Mouse (Mus musculus): ENCODE results near the gene Fcgr1. TPM values are rescaled to one million over a fixed set of nuclear protein-coding genes. Genes with fewer than 3 reads are reported as not detected.
"Not testable (repeated sequence)": the region's sequence is repeated elsewhere in the genome, so short reads cannot be mapped to it uniquely, and the experiment has no call there.

Fcgr1 gene
- polyA plus RNA-seq, 1 experiment: 1.3 TPM

DNA sequence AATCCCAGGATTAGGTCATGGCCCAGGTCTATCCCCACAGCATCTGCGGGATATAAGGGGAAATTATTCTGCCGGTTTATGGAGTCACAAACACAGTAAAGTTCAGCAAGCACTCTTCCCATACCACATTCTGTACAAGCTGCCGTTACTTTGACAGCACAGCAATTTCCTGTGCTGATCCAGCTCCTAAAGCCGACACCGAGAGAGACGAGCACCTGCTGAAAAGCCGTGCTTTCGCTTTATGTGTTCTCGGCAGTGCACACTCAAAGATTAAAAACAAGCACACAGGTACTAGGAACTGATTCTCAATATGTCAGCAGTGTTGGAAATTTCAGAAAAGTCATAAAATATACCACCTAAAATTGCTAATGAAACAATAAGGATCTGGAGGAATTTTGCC is 12.7 kb upstream of the Fcgr1 start:
- no peak for DNase-seq
- Histone ChIP-seq H3K4me1 (ENCODE audit: control insufficient read depth, insufficient read depth, low read length) (no peaks in the 10 kb centered on the region), H3K36me3 (ENCODE audit: control insufficient read depth, insufficient read depth, low read length) (no peaks in the 10 kb centered on the region), H3K27me3 (replicated peaks; ENCODE audit: control insufficient read depth, insufficient read depth, low read length) (no peaks in the 10 kb centered on the region; the same call in 1 of the 2 replicates), H3K27ac (ENCODE audit: insufficient read depth, low read depth, low read length) (no peak overlapping the region), H3K4me3 (ENCODE audit: insufficient read depth, low read depth, low read length) (no peak overlapping the region)
- WGBS: 56% methylated on average over 9 of the region's 9 CpGs
- TF ChIP-seq POLR2A (IDR thresholded peaks at IDR 0.05; ENCODE audit: low read depth, low read length) (no peak), CTCF (conservative IDR thresholded peaks at IDR 0.05; ENCODE audit: insufficient read depth, insufficient read length, low read depth, low read length) (no peak)

DNA sequence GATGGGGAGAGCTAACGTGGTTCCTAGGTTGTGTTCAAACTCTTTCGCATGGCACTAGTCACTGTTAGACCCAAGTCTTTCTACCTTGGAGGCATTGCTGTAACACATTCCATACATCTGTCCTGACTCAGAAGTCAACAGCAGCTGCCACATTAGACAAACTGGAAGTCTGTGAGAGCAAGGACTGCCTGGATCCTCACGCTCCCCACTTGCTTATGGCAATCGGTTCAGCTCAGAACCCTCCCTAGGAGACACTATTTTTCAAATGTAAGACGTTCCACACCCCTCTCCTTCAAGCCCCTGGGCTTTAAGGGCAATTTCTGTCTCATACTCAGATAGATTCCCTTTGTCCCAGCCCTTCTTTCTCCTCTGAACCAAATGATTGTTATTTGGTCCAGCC is 8.3 kb upstream of the Fcgr1 start:
- Histone ChIP-seq H3K27me3 (replicated peaks; ENCODE audit: control insufficient read depth, insufficient read depth, low read length) (no peaks in the 10 kb centered on the region), H3K4me1 (ENCODE audit: control insufficient read depth, insufficient read depth, low read length) (no peaks in the 10 kb centered on the region), H3K36me3 (ENCODE audit: control insufficient read depth, insufficient read depth, low read length) (no peaks in the 10 kb centered on the region), H3K27ac (ENCODE audit: insufficient read depth, low read depth, low read length) (no peak overlapping the region), H3K4me3 (ENCODE audit: insufficient read depth, low read depth, low read length) (no peak overlapping the region)
- no peak for TF ChIP-seq POLR2A (IDR thresholded peaks at IDR 0.05; ENCODE audit: low read depth, low read length)
- TF ChIP-seq CTCF (conservative IDR thresholded peaks at IDR 0.05; ENCODE audit: insufficient read depth, insufficient read length, low read depth, low read length): no peak
- WGBS: 86% methylated on average over 5 of the region's 5 CpGs
- no peak for DNase-seq

DNA sequence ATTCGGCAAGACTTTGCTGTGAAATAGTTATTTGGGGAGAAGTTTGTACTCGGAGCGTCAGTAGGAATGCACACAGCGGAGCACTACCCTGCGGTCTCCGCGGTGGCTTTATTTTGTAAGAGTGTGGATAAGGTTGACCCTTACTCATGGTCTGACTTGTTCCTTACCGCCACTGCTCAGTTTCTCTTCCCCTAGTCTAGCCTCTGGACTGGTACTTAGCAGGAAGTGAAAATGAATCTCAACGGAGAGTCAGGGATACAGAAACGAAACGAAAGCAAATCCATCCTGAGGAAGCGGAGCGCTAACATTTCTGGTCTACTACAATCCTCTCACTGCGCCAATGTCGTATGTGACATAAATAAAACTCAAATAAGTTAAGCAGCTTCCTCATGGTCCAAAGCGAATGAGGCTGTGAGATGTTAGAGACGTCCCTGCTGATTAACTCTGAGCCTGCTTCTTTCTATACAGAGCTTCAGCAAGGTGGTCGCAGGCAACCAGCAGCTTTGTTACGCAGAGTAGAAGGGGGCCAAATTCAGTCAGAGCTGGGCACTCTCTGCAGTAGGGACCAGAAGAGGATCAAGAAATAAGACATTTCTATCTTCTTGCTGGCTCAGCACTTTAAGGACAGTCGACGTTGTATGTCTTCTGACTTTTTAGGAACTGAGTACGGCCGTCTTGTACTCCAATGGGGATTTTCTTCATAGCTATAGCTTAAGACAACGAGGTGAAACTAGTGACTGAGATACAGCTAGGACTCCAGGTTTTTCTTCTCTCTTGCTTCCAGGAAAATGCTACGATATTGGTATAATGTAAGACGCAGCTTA is 7.1 kb upstream of the Fcgr1 start:
- no peaks in the 10 kb centered on the region for H3K36me3 ChIP-seq (ENCODE audit: control insufficient read depth, insufficient read depth, low read length)
- DNase-seq: peak; percentile 35
- H3K27me3 ChIP-seq (replicated peaks; ENCODE audit: control insufficient read depth, insufficient read depth, low read length): no peaks in the 10 kb centered on the region; the same call in 1 of the 2 replicates
- no peak overlapping the region for H3K27ac ChIP-seq (ENCODE audit: insufficient read depth, low read depth, low read length)
- TF ChIP-seq CTCF (conservative IDR thresholded peaks at IDR 0.05; ENCODE audit: insufficient read depth, insufficient read length, low read depth, low read length) (no peak), POLR2A (IDR thresholded peaks at IDR 0.05; ENCODE audit: low read depth, low read length) (no peak)
- 63% methylated on average over 26 of the region's 26 CpGs for WGBS
- H3K4me1 ChIP-seq (ENCODE audit: control insufficient read depth, insufficient read depth, low read length): no peaks in the 10 kb centered on the region
- peak overlapping the region; percentile 39 for H3K4me3 ChIP-seq (ENCODE audit: insufficient read depth, low read depth, low read length)

DNA sequence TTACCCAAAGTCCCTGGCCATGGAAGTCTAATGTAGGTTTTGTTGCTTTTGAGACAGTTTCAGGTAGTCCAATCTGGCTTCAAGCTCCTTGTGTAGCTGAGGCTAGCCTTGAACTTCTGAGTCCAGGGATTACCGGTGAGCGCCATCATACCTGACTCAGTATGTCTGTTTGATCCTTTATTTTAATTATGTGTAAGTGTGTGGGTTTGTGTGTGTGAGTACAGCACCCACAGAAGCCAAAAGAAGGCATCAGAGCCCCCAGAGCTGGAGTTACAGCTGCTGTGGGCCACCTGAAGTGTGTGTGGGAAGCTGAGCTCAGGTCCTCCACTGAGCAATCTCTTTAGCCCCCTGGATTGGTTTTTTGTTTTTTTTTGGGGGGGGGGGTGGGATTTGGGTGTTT is 5.8 kb upstream of the Fcgr1 start:
- Histone ChIP-seq H3K27me3 (replicated peaks; ENCODE audit: control insufficient read depth, insufficient read depth, low read length) (no peaks in the 10 kb centered on the region; the same call in 1 of the 2 replicates), H3K4me3 (ENCODE audit: insufficient read depth, low read depth, low read length) (no peak overlapping the region), H3K27ac (ENCODE audit: insufficient read depth, low read depth, low read length) (no peak overlapping the region), H3K36me3 (ENCODE audit: control insufficient read depth, insufficient read depth, low read length) (no peaks in the 10 kb centered on the region), H3K4me1 (ENCODE audit: control insufficient read depth, insufficient read depth, low read length) (no peaks in the 10 kb centered on the region)
- 97% methylated on average over 2 of the region's 2 CpGs for WGBS
- TF ChIP-seq CTCF (conservative IDR thresholded peaks at IDR 0.05; ENCODE audit: insufficient read depth, insufficient read length, low read depth, low read length) (no peak), POLR2A (IDR thresholded peaks at IDR 0.05; ENCODE audit: low read depth, low read length) (no peak)
- DNase-seq: no peak

DNA sequence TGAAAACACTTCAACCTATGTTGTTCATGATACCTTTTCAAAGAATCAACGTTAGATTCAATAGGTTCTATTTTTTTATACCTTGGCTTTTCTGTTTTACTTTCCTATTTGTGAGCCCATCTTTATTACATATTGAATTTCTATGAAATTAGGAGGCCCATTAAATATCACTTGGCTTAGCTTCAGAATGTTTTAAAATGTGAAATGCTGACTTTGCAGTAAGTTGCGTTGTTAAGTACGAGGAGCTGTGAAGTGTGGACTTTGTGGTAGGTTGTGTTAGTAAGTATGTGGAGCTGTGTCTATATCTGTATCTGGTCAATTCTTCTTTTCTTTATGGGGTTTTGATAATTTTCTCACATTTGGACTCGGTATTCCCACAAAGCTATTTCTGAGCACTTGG is 4.6 kb upstream of the Fcgr1 start:
- no peaks in the 10 kb centered on the region; the same call in 1 of the 2 replicates for H3K27me3 ChIP-seq (replicated peaks; ENCODE audit: control insufficient read depth, insufficient read depth, low read length)
- no peak overlapping the region for H3K4me3 ChIP-seq (ENCODE audit: insufficient read depth, low read depth, low read length)
- no peaks in the 10 kb centered on the region for H3K36me3 ChIP-seq (ENCODE audit: control insufficient read depth, insufficient read depth, low read length)
- no peak for DNase-seq
- TF ChIP-seq POLR2A (IDR thresholded peaks at IDR 0.05; ENCODE audit: low read depth, low read length): no peak
- no peak for TF ChIP-seq CTCF (conservative IDR thresholded peaks at IDR 0.05; ENCODE audit: insufficient read depth, insufficient read length, low read depth, low read length)
- no peak overlapping the region for H3K27ac ChIP-seq (ENCODE audit: insufficient read depth, low read depth, low read length)
- no peaks in the 10 kb centered on the region for H3K4me1 ChIP-seq (ENCODE audit: control insufficient read depth, insufficient read depth, low read length)
- 92% methylated on average over 4 of the region's 4 CpGs for WGBS

DNA sequence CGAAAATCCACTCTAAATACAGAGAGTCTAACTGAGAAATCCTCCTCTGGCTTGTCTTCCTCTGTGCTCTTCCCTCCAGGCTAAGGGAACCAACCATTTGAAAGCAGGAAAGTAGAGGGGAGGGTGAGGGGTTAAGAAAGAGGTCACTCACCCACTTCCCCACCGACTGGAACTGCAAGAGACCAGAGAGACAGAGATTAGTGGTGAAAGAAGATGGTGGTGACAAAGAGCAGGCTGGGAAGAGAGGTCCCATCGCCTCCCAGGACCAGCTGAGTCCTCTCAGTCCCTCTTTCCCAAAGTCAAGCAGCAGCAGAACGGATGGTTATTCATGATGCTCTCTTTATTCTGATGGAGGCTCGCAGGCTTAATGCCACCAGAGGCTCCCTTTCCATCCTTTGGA is 401 bp downstream of the Fcgr1 start:
- no peak overlapping the region for H3K4me3 ChIP-seq (ENCODE audit: insufficient read depth, low read depth, low read length)
- no peaks in the 10 kb centered on the region; the same call in 1 of the 2 replicates for H3K27me3 ChIP-seq (replicated peaks; ENCODE audit: control insufficient read depth, insufficient read depth, low read length)
- WGBS: 60% methylated on average over 5 of the region's 5 CpGs
- no peak for TF ChIP-seq POLR2A (IDR thresholded peaks at IDR 0.05; ENCODE audit: low read depth, low read length)
- TF ChIP-seq CTCF (conservative IDR thresholded peaks at IDR 0.05; ENCODE audit: insufficient read depth, insufficient read length, low read depth, low read length): no peak
- no peaks in the 10 kb centered on the region for H3K4me1 ChIP-seq (ENCODE audit: control insufficient read depth, insufficient read depth, low read length)
- no peak overlapping the region for H3K27ac ChIP-seq (ENCODE audit: insufficient read depth, low read depth, low read length)
- DNase-seq: no peak
- no peaks in the 10 kb centered on the region for H3K36me3 ChIP-seq (ENCODE audit: control insufficient read depth, insufficient read depth, low read length)

DNA sequence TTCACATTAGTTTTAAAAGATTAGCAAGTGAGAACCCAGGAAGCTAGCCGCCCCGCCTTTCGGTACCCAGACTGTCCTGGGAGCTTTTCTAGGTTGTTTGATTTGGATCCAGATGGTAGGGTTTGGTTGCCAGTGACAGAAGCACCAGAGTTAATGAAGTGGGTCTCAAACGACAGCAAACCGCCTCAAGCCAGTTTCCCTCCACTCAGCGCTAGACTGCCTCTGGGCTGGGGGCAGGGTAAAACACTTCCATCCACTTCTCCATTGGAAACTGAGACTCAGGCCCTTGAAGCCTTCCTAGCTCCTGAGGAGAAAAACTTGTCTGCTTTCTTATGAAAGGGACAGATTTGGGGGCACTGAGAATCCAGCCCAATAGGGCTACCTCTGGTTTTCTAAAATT is 1.1 kb downstream of the Fcgr1 start:
- 48% methylated on average over 6 of the region's 6 CpGs for WGBS
- Histone ChIP-seq H3K4me1 (ENCODE audit: control insufficient read depth, insufficient read depth, low read length) (no peaks in the 10 kb centered on the region), H3K36me3 (ENCODE audit: control insufficient read depth, insufficient read depth, low read length) (no peaks in the 10 kb centered on the region), H3K27ac (ENCODE audit: insufficient read depth, low read depth, low read length) (no peak overlapping the region), H3K4me3 (ENCODE audit: insufficient read depth, low read depth, low read length) (no peak overlapping the region), H3K27me3 (replicated peaks; ENCODE audit: control insufficient read depth, insufficient read depth, low read length) (no peaks in the 10 kb centered on the region; the same call in 1 of the 2 replicates)
- TF ChIP-seq POLR2A (IDR thresholded peaks at IDR 0.05; ENCODE audit: low read depth, low read length): no peak
- no peak for TF ChIP-seq CTCF (conservative IDR thresholded peaks at IDR 0.05; ENCODE audit: insufficient read depth, insufficient read length, low read depth, low read length)
- DNase-seq: no peak

DNA sequence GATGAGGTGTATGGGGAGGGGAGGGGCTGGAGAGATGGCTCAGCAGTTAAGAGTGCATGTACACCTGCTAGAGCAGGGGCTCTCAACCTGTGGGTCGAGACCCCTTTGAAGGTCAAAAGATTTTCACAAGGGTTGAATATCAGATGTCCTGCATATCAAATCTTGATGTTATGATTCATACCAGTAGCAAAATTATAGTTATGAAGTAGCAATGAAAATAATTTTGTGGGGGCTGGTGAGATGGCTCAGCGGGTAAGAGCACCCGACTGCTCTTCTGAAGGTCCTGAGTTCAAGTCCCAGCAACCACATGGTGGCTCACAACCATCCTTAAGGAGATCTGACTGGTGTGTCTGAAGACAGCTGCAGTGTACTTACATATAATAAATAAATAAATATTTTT is 3.0 kb downstream of the Fcgr1 start:
- WGBS: 88% methylated on average over 3 of the region's 3 CpGs
- not testable (repeated sequence) for H3K36me3 ChIP-seq (ENCODE audit: control insufficient read depth, insufficient read depth, low read length); H3K27me3 ChIP-seq (replicated peaks; ENCODE audit: control insufficient read depth, insufficient read depth, low read length); H3K27ac ChIP-seq (ENCODE audit: insufficient read depth, low read depth, low read length); H3K4me1 ChIP-seq (ENCODE audit: control insufficient read depth, insufficient read depth, low read length); H3K4me3 ChIP-seq (ENCODE audit: insufficient read depth, low read depth, low read length); DNase-seq

Data from kidney, adult 2 months (tissue).